Comparison of ENCODE assay signal across 15 mouse cellular contexts in the genomic region with DNA sequence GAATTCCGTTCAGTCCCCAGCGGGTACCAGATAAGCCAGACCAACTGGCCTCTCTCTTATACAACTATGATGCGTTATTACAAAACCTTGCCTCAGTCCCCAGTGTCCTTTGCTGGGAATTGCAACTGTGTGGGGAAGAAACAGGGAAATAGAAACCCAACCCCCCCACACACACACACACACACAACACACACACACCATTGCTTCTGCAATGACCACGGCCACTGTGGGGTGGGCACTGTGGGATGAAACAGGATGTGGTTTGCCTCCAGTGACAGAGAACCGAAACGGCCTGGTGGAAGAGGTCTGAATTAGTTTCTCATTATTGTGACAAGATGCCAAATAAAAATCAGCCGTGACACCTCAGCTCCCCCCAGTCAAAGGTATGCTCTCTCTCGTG.
DNase-seq lines count a peak whose midpoint lies in the region; TF ChIP-seq lines count a peak whose summit lies in the region.
"Had no signal": no experiment of that assay in that cellular context is flagged by ENCODE, and none has a peak within 500 bp of the region (broad histone marks: within the 10 kb centered on the region; RNA-seq: fewer than 3 reads in every experiment).

No protein-coding gene starts in this region.

- H3K4me3 ChIP-seq in kidney, adult 2 months (ENCODE audit: insufficient read depth, low read depth, low read length) = no peak overlapping the region
- no peak overlapping the region for H3K4me3 ChIP-seq in bone marrow, adult 2 months (replicated peaks; ENCODE audit: control insufficient read depth, low read depth, low read length)
- H3K4me3 ChIP-seq in midbrain, embryonic 10.5 days = no peak overlapping the region
- H3K4me3 ChIP-seq: embryonic facial prominence, embryonic 10.5 days; midbrain, embryonic 13.5 days had no signal

- no peaks in the 10 kb centered on the region for H3K36me3 ChIP-seq in kidney, adult 2 months (ENCODE audit: control insufficient read depth, insufficient read depth, low read length)
- H3K36me3 ChIP-seq in midbrain, embryonic 10.5 days = no peaks in the 10 kb centered on the region
- H3K36me3 ChIP-seq: embryonic facial prominence, embryonic 10.5 days; midbrain, embryonic 13.5 days had no signal

- no peaks in the 10 kb centered on the region for H3K4me1 ChIP-seq in kidney, adult 2 months (ENCODE audit: control insufficient read depth, insufficient read depth, low read length)
- H3K4me1 ChIP-seq in bone marrow, adult 2 months (ENCODE audit: control insufficient read depth, insufficient read depth, low read length) = peaks cover 10% of the 10 kb centered on the region; the same call in 1 of the 2 replicates
- peaks cover 32% of the 10 kb centered on the region for H3K4me1 ChIP-seq in midbrain, embryonic 10.5 days
- H3K4me1 ChIP-seq: midbrain, embryonic 13.5 days had no signal

- 64% methylated on average over 8 of the region's 8 CpGs for WGBS in kidney, adult 2 months
- 9% methylated on average over 8 of the region's 8 CpGs for WGBS in bone marrow, adult 2 months
- 81% methylated on average over 8 of the region's 8 CpGs for WGBS in midbrain, embryonic 10.5 days

- no peak for TF ChIP-seq CTCF in kidney, adult 2 months (conservative IDR thresholded peaks at IDR 0.05; ENCODE audit: insufficient read depth, insufficient read length, low read depth, low read length)
- no peak for TF ChIP-seq CTCF in bone marrow, adult 2 months (IDR thresholded peaks at IDR 0.05; ENCODE audit: control insufficient read depth, insufficient read depth, low read length)

- no peak for TF ChIP-seq POLR2A in kidney, adult 2 months (IDR thresholded peaks at IDR 0.05; ENCODE audit: low read depth, low read length)
- TF ChIP-seq POLR2A in bone marrow, adult 2 months (IDR thresholded peaks at IDR 0.05; ENCODE audit: borderline replicate concordance, control insufficient read depth, low read depth, low read length) = no peak

- no peak overlapping the region for H3K27ac ChIP-seq in kidney, adult 2 months (ENCODE audit: insufficient read depth, low read depth, low read length)
- peak overlapping the region; percentile 67 for H3K27ac ChIP-seq in bone marrow, adult 2 months (ENCODE audit: control insufficient read depth, insufficient read depth, low read depth, low read length, poor library complexity)
- H3K27ac ChIP-seq in midbrain, embryonic 10.5 days (replicated peaks) = no peak overlapping the region
- H3K27ac ChIP-seq: embryonic facial prominence, embryonic 10.5 days; midbrain, embryonic 13.5 days had no signal

- DNase-seq in kidney, adult 2 months = peak; percentile 19
- no peak for DNase-seq in kidney, postnatal 4 days
- peak; percentile 70 for DNase-seq in 416B (ENCODE audit: low read depth)
- DNase-seq in lung, postnatal 36 days = peak; percentile 23
- DNase-seq in midbrain, embryonic 10.5 days (ENCODE audit: low spot score) = no peak
- no peak for DNase-seq in left cerebral cortex, adult 8-10 months (ENCODE audit: low spot score in 2 of 2)
- no peak for DNase-seq in embryo, embryonic 10.5 days (ENCODE audit: low spot score)
- DNase-seq: cerebellum, adult 11-12 months; gastrocnemius, postnatal 36 days; heart, postnatal 14 days; right cerebral cortex, postnatal 4 days; thymus, postnatal 14 days had no signal

- H3K27me3 ChIP-seq in kidney, adult 2 months (replicated peaks; ENCODE audit: control insufficient read depth, insufficient read depth, low read length) = no peaks in the 10 kb centered on the region
- peaks cover 80% of the 10 kb centered on the region for H3K27me3 ChIP-seq in midbrain, embryonic 10.5 days (ENCODE audit: low read depth, poor library complexity, severe bottlenecking)

- H3K9me3 ChIP-seq in midbrain, embryonic 10.5 days (replicated peaks) = no peaks in the 10 kb centered on the region
- H3K9me3 ChIP-seq: embryonic facial prominence, embryonic 10.5 days; midbrain, embryonic 13.5 days had no signal

Comparison
In these comparisons a context has a peak if more than half of its experiments do, and no peak if none do; other contexts are left out.
1. DNase-seq: peak in kidney, adult 2 months (single experiment), 416B (single experiment) and lung, postnatal 36 days (single experiment); none in kidney, postnatal 4 days (0 of 2), midbrain, embryonic 10.5 days (single experiment), left cerebral cortex, adult 8-10 months (0 of 2) and embryo, embryonic 10.5 days (single experiment).